Mouse (Mus musculus): ENCODE measurements around the gene Tnfsf13. TPM values are rescaled to one million over a fixed set of nuclear protein-coding genes. Genes with fewer than 3 reads are reported as not detected.
"Not testable (repeated sequence)": the region's sequence is repeated elsewhere in the genome, so short reads cannot be mapped to it uniquely, and the experiment has no call there.

Tnfsf13 gene
- polyA plus RNA-seq, 1 experiment from 2014 or later, result 40.3 TPM

DNA sequence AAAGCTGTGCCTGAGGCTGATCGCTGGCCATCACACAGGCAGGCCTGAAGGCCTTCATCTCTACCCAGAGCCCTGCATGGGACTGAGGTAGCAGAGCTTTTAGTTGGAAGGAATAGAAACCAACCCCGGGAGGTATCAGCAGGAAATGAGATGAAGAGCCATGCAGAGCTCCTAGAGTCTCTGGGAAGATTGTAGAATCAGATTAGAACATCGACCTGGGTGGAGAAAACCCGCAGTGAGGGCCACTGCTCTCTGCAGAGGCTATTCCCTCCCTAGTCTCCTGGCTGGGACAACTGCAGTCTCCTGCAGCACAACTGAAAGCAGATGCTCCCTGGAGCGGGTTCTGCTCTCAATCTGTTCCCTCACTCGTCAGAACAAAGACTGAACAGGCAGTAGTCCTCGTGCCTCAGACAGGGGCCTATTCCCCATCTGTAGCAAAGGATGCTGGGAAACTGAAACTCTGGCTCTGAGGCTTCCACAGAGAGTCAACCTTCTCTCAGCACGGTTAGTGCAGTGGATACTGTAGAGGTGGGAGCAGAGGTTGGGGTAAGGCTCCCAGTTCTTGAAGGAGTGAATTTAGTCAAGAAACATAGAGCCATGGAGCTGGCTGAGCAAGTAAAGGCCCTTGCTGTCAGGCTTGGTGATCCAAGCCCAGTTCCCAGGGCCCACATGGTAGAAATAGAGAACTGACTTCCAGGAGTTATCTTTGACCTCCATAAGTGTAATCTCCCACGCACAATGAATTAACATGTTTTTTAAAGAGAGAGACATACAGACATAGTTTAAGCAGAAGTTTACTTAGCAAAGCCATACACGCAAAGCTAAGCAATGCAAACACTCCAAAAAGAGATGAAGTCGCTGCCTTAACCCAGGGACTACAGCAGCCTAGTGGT lies 24.2 kb upstream of the Tnfsf13 start:
- Histone ChIP-seq H3K79me2 (ENCODE audit: inconsistent target) (no peaks in the 10 kb centered on the region), H3K4me3 (ENCODE audit: inconsistent target) (no peak overlapping the region), H3K27ac (no peak overlapping the region), H3K36me3 (ENCODE audit: inconsistent target) (no peaks in the 10 kb centered on the region)
- WGBS (ENCODE audit: missing documents), result 85% methylated on average over 10 of the region's 11 CpGs

DNA sequence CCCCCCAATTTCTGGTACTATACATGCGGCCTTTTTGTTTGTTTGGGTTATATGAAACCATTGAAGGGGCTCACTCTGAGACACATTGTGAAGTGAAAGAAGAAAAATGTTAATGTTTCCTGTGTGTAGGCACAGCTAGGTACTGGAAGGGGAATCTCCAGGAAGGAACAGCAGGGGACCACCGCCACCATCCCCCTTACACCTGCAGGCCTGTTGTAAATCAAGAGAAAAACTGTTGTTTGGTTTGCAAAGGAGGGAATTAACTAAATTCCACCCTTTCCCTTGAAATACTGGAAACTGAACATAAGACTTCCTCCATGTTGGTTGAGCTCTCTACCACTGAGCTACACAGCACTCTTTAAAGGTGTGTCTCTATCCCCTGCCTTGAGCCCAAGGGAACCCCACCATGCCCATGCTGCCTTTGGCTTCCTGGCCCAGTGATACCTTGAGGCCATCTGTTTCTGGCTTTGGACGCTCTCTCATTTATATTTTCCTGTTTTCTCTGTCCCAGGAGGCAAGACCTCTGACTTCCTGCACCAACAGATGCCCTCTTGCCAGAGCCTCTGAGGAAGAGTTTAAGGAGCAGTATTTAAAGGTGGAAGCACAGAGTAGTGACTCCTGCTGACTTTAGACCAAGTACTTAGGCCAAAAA lies 23.2 kb upstream of the Tnfsf13 start:
- WGBS (ENCODE audit: missing documents), result 100% methylated on average over 3 of the region's 3 CpGs
- Histone ChIP-seq H3K27ac (no peak overlapping the region), H3K36me3 (ENCODE audit: inconsistent target) (no peaks in the 10 kb centered on the region), H3K4me3 (ENCODE audit: inconsistent target) (no peak overlapping the region), H3K79me2 (ENCODE audit: inconsistent target) (no peaks in the 10 kb centered on the region)

DNA sequence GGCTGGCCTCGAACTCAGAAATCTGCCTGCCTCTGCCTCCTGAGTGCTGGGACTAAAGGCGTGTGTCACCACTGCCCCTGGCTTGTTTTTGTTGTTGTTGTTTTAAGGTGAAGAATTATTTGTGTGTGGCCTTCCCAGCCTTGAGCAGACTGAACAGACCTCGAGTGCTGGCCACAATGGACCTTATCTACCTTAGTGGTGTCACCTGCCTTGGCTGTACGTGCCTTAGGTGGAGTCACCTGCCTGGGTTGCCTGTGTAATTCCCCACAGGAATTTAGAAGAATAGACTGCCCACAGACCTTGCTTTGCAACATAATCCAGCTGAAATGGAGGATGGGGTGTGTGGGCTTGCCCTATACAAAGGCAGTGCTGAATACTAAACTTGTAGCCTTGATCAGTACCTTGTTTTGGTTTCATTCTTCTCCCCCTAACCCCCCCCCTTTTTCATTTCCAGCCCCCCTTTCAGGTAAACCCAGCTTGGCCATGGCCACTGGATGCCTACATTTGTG lies 22.3 kb upstream of the Tnfsf13 start:
- 100% methylated on average over 2 of the region's 4 CpGs for WGBS (ENCODE audit: missing documents)
- H3K36me3 ChIP-seq (ENCODE audit: inconsistent target), result no peaks in the 10 kb centered on the region
- H3K4me3 ChIP-seq (ENCODE audit: inconsistent target), result no peak overlapping the region
- H3K27ac ChIP-seq, result no peak overlapping the region
- no peaks in the 10 kb centered on the region for H3K79me2 ChIP-seq (ENCODE audit: inconsistent target)

DNA sequence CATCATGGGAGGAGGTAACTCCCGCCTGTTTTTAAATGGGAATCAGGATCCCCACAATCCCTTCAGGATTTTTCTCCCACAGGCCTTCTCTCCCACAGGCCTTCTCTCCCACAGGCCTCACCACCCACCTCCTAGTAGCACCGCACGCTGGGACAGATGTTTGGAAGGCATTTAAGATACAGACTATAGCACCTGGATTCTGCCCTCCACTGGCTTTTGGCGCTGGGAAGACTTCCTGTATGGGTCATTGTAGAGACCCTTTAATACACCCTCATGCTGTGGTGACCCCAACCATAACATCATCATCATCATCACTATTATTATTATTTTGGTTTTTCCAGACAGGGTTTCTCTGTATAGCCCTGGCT lies 21.9 kb upstream of the Tnfsf13 start:
- Histone ChIP-seq H3K36me3 (ENCODE audit: inconsistent target) (no peaks in the 10 kb centered on the region), H3K79me2 (ENCODE audit: inconsistent target) (no peaks in the 10 kb centered on the region), H3K4me3 (ENCODE audit: inconsistent target) (no peak overlapping the region), H3K27ac (no peak overlapping the region)
- 100% methylated on average over 4 of the region's 4 CpGs for WGBS (ENCODE audit: missing documents)

DNA sequence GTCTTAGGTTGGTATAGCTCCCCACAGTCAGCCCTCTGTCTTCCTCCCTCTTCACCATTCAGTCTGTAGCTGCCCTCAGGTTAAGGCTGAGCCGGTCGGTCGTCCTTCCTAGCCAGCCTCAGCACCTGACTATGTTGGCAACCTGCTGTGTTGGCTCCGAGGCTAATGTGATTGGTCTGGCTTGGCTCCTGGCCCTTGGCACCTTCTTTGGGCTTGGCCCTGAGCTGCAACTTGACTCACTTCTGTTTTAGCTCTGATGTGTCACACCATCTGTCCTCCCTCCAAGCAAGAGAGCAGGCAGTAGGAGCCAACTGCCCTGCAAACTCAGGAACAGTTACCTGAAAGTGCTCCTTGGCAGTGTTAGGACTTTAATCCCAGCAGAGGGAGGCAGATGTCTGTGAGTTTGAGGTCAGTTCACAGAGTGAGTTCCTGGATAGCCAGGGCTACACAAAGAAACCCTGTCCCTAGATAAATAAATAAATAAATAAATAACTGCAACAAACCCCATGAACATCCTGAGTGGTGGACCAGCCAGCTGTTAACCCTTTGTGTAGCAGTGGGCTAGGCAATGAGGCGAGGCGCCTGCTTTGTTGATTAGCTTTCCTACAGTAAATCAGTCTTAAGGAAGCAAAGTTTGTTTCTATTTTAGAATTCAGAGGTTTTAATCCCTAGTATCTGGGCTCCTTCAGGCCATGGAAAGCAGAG lies 21.3 kb upstream of the Tnfsf13 start:
- Histone ChIP-seq H3K36me3 (ENCODE audit: inconsistent target) (no peaks in the 10 kb centered on the region), H3K27ac (no peak overlapping the region), H3K79me2 (ENCODE audit: inconsistent target) (no peaks in the 10 kb centered on the region), H3K4me3 (ENCODE audit: inconsistent target) (no peak overlapping the region)
- 81% methylated on average over 6 of the region's 6 CpGs for WGBS (ENCODE audit: missing documents)

DNA sequence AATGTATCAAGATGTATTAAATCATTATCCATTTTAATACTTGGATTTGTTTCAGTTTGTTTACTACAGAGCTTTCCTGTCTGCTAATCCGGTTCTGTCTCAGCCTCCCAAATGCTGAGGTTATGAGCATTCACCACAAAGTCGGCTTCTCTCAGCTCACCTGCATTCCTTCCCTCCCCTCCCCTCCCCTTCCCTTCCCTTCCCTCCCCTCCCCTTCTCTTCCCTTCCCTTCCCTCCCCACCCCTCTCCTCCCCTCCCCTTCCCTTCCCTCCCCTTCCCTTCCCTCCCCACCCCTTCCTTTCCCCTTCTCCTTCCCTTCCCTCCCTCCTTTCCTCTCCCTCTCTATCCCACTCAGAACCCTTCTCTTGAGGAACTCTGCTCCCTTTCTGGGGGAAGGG lies 19.0 kb upstream of the Tnfsf13 start:
- no CpG with 5 or more reads among the region's 2 CpGs for WGBS (ENCODE audit: missing documents)
- Histone ChIP-seq H3K27ac (no peak overlapping the region), H3K4me3 (ENCODE audit: inconsistent target) (no peak overlapping the region), H3K36me3 (ENCODE audit: inconsistent target) (no peaks in the 10 kb centered on the region), H3K79me2 (ENCODE audit: inconsistent target) (no peaks in the 10 kb centered on the region)

DNA sequence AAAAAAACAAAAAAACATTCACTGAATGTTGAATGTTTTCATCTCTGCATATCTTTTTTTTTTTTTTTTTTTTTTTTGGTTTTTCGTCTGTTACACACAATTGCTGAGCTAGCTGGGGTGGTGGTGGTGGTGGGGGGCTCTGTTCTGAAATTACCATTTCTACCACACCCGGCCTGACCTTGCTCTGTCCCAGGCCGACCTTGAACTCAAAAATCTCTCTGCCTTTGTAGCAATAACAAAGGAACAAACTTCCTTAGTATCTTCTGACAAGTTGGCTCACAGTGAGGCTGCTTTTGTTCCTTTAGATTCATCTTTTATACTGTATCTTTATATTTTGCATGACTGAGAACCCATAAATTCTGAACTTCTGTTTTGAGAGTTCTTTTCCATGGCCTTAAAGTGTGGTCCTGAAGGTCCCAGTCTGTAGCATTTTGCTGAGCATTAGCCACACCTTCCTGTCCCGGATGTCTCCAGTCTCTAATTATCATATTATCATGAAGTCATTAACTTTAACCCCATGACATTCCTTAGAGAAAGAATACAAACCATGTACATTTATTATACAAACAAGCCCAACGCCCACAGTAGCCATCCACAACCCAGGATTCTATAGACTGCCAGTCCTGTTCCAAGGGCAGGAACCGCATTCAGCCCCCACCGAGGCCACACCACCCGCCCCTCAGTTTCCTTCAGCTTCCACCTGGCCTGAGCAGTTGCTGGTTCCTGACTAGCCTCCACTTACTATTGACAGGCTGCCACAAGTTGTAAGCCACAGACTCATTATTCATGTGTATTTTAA lies 18.4 kb upstream of the Tnfsf13 start:
- Histone ChIP-seq H3K27ac (no peak overlapping the region), H3K4me3 (ENCODE audit: inconsistent target) (no peak overlapping the region), H3K36me3 (ENCODE audit: inconsistent target) (no peaks in the 10 kb centered on the region), H3K79me2 (ENCODE audit: inconsistent target) (no peaks in the 10 kb centered on the region)
- 76% methylated on average over 7 of the region's 8 CpGs for WGBS (ENCODE audit: missing documents)

DNA sequence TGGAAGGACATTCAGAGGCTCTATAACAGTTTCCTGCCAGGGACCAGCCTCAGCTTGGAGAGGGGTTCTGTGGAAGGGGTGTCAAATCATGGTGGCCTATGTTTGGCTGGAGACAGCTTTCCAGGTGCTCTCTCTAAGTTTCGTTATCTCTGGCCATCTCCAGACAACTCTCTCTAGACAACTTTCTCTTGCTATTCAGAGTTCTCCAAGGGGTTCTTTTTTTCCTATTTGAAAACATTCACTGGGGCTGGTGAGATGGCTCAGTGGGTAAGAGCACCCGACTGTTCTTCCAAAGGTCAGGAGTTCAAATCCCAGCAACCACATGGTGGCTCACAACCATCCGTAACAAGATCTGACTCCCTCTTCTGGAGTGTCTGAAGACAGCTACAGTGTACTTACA lies 17.8 kb upstream of the Tnfsf13 start:
- H3K79me2 ChIP-seq (ENCODE audit: inconsistent target); H3K36me3 ChIP-seq (ENCODE audit: inconsistent target); H3K4me3 ChIP-seq (ENCODE audit: inconsistent target); H3K27ac ChIP-seq: not testable (repeated sequence)
- 80% methylated on average over 2 of the region's 3 CpGs for WGBS (ENCODE audit: missing documents)

DNA sequence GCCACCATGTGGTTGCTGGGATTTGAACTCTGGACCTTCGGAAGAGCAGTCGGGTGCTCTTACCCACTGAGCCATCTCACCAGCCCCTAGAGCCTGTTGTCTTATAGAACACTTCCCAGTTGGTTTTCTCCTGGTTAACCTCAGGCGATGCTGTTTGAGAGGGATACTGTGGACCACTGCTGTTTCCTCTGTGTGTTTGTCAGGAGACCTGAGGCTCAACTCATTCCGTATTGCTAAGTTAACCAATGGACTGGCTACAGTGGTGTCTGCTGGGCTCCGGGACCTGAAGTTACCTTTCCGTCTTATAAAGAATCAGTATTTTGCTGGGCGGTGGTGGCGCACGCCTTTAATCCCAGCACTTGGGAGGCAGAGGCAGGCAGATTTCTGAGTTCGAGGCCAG lies 17.3 kb upstream of the Tnfsf13 start:
- H3K27ac ChIP-seq; H3K36me3 ChIP-seq (ENCODE audit: inconsistent target); H3K4me3 ChIP-seq (ENCODE audit: inconsistent target); H3K79me2 ChIP-seq (ENCODE audit: inconsistent target): not testable (repeated sequence)
- WGBS (ENCODE audit: missing documents), result 91% methylated on average over 4 of the region's 10 CpGs

DNA sequence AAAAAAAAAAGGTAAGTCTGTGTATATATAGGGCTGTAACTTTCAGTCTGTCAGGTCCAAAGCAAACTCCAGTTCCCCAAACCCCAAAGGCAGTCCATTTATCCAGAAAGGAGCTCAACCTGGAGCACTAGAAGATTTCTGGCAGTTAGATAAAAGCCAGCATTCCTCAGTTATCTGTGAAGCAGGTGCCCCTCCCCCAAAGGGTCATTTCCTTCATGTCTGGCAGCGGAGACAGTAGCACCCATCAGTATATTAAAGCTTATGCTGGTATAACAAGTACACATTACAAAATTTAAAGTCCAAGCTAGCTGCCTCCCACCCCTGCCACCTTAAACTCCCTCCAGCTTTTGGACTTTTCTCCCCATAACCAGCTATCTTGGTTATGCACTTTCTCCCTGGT lies 14.0 kb upstream of the Tnfsf13 start:
- Histone ChIP-seq H3K36me3 (ENCODE audit: inconsistent target) (no peaks in the 10 kb centered on the region), H3K79me2 (ENCODE audit: inconsistent target) (peaks cover 9% of the 10 kb centered on the region), H3K27ac (no peak overlapping the region), H3K4me3 (ENCODE audit: inconsistent target) (no peak overlapping the region)
- WGBS (ENCODE audit: missing documents), result 100% methylated on average over 1 of the region's 1 CpGs

GRCm38 (mm10) chr11:69698574-69698973 lies 13.0 kb upstream of the Tnfsf13 start:
- Histone ChIP-seq H3K79me2 (ENCODE audit: inconsistent target) (peaks cover 19% of the 10 kb centered on the region), H3K4me3 (ENCODE audit: inconsistent target) (no peak overlapping the region), H3K27ac (no peak overlapping the region), H3K36me3 (ENCODE audit: inconsistent target) (no peaks in the 10 kb centered on the region)
- 84% methylated on average over 5 of the region's 5 CpGs for WGBS (ENCODE audit: missing documents)

- 92% methylated on average over 3 of the region's 3 CpGs for WGBS (ENCODE audit: missing documents)
- no peaks in the 10 kb centered on the region for H3K36me3 ChIP-seq (ENCODE audit: inconsistent target)
- H3K27ac ChIP-seq, result no peak overlapping the region
- no peak overlapping the region for H3K4me3 ChIP-seq (ENCODE audit: inconsistent target)
- peaks cover 29% of the 10 kb centered on the region for H3K79me2 ChIP-seq (ENCODE audit: inconsistent target)
Measured at GRCm38 (mm10) chr11:69697396-69697795, 11.8 kb upstream of the Tnfsf13 start.

DNA sequence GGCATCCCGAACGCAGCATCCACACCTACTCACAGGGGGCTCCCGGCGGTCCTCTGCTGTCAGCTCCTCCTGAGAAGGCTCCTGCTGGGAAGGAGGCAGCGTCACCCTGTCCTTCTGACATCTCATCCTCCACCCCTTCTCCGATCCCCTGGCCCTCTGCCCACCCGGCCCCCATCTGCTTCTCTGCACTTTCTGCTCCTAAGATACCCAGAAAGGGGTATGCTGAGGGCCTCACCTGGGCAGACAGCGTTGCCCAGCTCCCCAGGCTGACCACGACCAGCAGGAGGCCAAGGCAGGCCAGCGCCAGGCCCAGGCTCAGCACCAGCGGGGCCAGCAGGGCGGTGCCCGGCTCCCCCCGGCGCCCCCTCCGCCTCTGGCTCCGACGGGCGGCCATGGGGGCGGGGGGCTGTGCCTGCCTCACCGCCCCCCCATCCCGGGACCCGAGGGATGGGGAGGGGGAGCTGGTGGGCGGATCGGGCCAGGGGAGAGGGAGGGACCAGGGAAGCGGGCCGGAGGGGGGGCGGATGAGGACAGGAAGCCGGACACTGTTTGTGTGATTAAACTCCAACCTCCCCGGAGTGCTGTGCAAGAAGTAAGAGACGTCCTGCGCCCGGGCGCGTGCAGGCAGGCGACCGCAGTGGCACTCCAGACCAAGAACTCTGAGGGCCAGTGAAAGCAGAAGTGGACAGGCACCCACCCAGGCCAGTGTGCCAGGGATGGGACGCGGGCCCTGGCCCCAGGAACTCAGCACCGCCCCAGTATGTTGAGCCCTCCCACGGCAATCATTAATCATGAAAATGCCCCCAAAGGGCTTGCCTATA lies 10.0 kb upstream of the Tnfsf13 start, which contains the start of the genes Tnfsf12 and Tnfsfm13:
TSS of gene Tnfsf12 (minus strand) at position 489 of the 821 bp plus-strand sequence.
TSS of gene Tnfsfm13 (minus strand) at position 738 of the 821 bp plus-strand sequence.
- no peaks in the 10 kb centered on the region for H3K36me3 ChIP-seq (ENCODE audit: inconsistent target)
- peaks cover 37% of the 10 kb centered on the region for H3K79me2 ChIP-seq (ENCODE audit: inconsistent target)
- peak within 1 kb of the TSS; percentile 96 for H3K27ac ChIP-seq
- H3K4me3 ChIP-seq (ENCODE audit: inconsistent target), result peak within 1 kb of the TSS; percentile 74
- WGBS (ENCODE audit: missing documents), result 12% methylated on average over 41 of the region's 41 CpGs
